Mouse (Mus musculus): ENCODE data around the gene Gm10974.

The Gm10974 gene

DNA sequence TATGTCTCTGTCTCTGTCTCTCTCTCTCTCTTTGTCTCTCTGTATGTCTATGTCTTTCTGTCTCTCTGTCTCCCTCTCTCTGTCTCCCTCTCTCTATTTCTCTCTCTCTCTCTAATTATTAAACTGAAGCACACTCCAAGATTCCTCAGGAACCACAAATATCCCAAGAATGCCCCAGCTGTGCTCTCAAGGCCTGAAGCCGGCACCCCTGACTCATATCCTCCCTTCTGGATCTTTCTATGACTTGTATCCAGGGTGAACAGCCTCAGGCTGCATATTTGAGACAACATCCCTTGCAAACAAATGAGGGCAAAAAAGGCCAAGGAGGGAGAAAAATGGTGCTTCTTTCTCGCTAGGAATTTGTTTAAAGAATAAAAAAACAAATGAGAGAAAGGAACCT lies at the start of gene Gm10974:
Gene Gm10974, plus strand, starts transcription at position 2 of the 400 bp plus-strand sequence.
- DNase-seq = no peak

DNA sequence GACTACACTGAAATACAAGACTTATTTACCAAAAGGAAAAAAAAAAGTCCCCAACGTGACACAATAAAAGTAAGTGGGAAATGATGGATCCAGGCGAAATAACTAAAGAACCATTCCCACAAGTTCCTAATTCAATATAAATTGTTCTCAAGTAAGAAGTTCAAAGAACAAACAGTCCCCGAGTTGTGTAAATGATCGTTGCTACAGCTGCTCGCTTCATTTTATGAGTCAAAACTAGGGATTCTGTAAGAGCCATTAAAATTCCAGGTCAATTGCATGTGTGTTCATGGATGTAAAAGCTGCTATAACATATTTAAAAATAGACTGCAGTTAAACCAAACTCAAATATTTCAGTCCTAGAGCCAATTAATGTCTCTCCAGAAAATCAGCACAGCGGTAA lies 47.6 kb upstream of the Gm10974 start:
- no peak for DNase-seq

- DNase-seq = no peak
Measured at GRCm38 (mm10) chr7:66320996-66321395, 44.7 kb upstream of the Gm10974 start.

GRCm38 (mm10) chr7:66323252-66324015 lies 42.3 kb upstream of the Gm10974 start:
- DNase-seq = no peak

- DNase-seq = no peak
Measured at GRCm38 (mm10) chr7:66325419-66326053, 40.2 kb upstream of the Gm10974 start.

DNA sequence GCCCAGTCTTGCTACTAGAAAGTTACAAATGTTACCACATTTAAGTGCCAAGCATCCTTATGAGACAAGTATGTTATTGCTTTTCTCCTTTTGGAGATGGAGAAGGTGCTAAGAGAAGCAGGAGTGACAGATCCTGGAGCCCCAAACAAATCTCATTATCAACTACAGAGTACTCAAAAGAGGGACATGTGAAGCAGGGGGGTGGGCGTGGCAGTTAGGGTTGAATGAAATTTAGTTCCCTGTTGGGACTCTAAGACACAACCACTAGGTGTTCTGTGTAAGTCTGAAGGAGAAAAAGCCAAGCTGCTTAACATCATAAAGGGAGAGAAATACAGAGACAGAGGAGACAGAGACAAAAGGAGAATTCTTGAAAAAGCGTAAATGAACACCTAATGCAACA lies 38.2 kb upstream of the Gm10974 start:
- DNase-seq = no peak

- no peak for DNase-seq
Measured at GRCm38 (mm10) chr7:66330610-66331009, 35.1 kb upstream of the Gm10974 start.

- no peak for DNase-seq
Measured at GRCm38 (mm10) chr7:66332340-66332739, 33.4 kb upstream of the Gm10974 start.

- no peak for DNase-seq
Measured at GRCm38 (mm10) chr7:66333906-66334500, 31.7 kb upstream of the Gm10974 start.

DNA sequence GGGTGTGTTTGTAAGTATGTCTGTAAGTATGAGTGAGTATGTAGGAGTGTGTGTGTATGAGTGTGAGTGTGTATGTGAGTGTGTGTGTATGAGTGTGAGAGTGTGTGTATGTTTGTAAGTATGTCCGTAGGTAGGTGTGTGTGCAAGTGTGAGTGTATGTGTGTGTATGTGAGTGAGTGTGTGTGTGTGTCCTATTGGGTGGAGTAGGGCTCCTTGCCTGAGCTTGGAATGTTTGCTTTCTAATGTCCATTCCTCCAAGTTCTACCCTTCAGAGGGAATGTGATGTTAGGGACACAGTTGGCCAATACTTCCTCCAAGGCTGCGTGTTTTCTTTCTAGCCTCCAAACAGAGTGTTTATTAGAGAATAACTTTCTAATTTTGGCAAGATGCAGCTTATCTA lies 28.8 kb upstream of the Gm10974 start:
- no peak for DNase-seq

DNA sequence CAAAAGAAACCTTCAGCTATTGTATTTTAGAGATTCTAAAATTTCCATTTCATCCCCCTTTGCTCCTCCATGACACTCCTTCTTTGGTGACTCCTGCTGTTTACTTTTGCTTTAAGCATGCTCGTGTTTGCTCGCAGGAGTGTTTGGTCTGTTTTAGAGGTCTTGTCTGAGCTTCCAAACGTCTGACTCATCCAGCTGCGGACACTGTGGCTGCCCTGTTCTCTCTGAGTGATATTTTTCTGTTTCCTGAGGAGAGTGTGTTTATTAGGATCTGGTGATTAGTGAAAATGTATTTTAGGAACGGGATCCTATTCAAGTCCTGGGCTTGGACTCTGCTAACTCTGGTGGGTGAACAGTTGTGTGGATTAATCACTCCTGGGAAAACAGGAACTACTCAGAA lies 26.1 kb upstream of the Gm10974 start:
- DNase-seq = no peak

DNA sequence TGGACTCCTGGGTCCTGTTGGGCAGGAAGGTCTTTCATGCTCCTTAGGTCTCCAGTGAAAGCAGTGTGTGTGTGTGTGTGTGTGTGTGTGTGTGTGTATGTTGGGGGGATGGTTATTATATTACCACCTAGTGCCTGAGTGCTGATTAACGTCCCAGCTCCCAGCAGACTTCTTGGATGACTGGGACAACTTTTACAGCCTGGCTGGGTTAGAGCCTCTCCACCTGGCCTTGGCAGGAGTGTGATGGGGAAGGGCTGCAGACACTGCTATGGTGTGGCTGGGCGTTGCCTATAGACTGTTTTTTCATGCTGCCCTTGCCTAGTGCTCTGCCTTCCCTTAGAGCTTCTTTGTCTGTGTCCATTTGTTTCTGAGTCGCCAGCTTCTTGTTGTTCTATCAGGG lies 25.7 kb upstream of the Gm10974 start:
- DNase-seq = no peak

- peak; percentile 16 for DNase-seq
Measured at GRCm38 (mm10) chr7:66342323-66342722, 23.4 kb upstream of the Gm10974 start.

DNA sequence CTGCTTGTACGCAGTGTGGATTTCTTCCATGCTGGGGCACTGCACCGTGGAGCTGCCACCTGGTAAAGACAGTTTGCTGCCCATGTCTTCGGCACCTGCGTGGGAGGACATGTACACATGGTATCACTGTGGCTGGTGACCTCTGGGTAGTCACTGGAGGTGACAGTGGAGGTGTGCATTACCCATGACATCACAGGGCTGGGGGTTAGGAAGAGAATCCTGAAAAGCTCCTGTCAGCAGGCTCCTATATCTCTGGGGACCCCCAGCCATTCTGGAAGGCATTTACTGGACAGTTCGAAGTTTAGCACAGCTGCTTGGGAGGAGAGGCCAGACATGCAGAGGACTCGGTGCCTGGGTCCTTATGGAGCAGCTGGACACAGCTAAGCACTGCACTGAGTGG lies 22.9 kb upstream of the Gm10974 start:
- no peak for DNase-seq

DNA sequence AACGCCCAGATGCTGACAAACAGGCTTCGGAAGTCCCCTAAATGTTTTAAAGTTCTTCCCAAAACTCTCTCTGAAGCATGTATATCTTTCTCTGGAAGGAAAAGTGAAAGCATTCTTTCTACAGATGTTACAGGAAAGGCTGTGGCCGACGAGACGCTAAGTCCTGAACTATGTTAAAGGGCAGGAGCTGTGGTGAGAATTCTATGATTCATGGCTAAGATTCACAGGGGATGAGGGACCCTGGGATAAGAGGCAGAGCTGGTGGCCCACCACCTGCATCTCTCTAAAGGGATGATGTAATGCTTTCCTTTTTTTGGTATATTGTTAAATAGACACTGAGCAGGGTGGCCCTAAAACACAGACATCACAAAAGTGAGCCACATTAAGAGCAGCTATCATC lies 22.4 kb upstream of the Gm10974 start:
- no peak for DNase-seq

DNA sequence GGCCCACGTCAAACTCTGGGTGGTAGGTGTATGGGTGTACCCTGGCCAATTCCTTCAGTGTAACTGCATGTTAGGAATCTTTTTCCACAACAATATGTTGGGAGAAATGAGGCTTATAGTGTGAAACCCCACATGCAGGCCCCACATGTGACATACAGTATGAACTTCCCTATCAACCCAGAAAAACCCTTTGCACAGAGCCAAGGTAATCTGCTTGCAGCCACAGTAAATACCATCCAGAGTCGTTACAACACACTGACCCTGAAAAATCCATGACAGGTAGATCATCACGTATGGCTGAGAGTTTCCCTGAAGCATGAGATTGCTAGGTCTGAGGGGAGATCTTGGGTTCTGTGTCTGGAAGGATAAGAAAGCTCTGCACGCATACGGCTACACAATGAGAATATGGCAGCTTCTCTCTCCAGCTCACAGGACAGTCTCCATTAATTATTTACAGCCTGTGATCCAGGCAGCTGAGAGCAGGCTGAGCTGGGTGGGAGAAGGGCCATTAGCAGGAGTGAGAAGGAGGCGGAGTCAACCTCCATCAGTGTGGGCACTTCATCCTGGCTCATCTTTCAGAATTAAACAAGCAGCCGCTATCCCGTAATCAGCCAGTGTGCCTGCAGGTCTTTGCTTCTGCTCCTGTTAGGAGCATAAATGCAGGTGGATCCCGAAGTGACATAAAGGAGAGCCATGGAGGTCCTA lies 18.6 kb upstream of the Gm10974 start:
- no peak for DNase-seq

- DNase-seq = no peak
Measured at GRCm38 (mm10) chr7:66348588-66348987, 17.1 kb upstream of the Gm10974 start.

DNA sequence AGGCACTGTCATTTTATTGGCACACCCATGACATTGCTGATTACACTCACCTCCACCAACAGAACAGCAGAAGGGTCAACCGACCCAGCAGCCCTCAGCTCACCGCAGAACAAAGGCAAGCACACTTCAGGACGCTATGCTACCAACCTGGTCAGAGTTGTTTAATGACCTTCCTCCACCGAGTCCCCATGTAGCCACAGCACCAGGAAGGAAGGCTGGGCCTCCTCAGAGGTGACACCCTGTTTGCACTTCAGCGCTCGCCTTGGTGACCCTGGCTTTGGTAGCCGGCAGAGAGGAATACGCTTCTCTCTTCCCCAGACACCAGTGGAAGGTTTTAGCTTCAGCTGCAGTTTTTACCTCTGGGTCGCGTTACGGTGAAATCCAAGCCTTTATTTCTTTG lies 16.0 kb upstream of the Gm10974 start:
- no peak for DNase-seq

GRCm38 (mm10) chr7:66351074-66351473 lies 14.6 kb upstream of the Gm10974 start:
- DNase-seq = no peak

DNA sequence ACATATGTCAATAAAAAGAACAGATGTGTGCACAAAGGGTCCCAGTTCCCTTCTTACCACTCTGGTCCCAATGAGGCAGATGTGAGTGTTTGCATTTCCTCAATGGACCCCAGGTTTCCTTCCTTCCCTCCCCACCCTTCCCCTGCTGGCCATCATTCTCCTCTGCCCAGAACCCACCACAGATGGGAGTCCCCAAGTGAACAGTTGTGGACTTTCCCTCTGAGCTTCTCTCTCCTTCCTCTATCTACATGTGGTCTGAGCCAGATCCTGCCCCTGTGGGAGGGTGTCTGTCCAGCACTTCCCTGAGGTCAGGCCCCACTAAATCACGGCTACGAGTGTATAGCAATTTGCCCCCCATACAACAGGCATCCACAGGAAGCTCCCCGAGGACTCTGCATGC lies 10.8 kb upstream of the Gm10974 start:
- no peak for DNase-seq

- DNase-seq = no peak
Measured at GRCm38 (mm10) chr7:66355791-66356522, 9.7 kb upstream of the Gm10974 start.

DNA sequence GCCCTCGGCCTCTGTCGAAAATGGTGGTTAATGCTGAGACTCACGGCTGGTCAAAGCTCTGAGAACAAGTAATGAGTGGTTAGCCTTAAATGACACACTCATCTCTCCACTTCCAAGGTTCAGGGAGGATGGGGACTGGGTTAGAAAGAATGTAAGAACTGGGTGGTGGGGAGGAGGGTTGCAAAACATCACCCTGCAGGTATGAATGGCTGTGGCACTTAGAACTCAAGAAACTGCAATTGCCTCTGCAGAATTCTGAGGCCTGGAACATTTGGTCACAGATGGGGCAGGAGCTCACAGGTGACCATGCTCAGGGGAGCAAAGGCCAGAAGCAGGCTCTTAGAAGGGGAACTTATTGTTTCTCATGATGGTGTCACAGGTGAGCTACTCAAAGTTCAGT lies 7.2 kb upstream of the Gm10974 start:
- DNase-seq = no peak

DNA sequence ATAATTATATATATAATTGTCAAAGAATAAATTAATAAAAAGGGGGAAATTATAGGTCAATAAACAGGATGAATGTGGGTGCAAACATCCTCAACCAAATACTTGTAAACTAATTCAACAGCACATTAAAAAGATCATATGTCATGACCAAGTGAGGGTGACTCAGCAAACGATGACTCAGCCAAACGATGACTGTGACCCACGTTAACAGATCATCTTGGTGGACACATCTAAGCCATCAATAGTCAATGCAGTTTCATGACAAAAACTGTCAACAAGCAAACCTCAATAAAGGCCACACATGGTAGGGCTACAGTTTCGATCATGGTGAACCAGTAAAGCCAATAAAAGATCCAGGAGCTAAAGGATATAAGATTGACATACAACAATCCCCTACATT lies 6.7 kb upstream of the Gm10974 start:
- DNase-seq = no peak

Measured in layer of hippocampus, adult 9-11 months (tissue).